Mouse (Mus musculus): Measurements from ENCODE around the gene 5730455P16Rik.

- TF ChIP-seq POLR2A (IDR thresholded peaks at IDR 0.05; ENCODE audit: low read depth, low read length), result no peak
- TF ChIP-seq MAFK (IDR thresholded peaks at IDR 0.05; ENCODE audit: insufficient replicate concordance, low read length), result no peak
- no peak for TF ChIP-seq ETS1 (conservative IDR thresholded peaks at IDR 0.05; ENCODE audit: low read depth, low read length)
- no peak for TF ChIP-seq ELF1 (IDR thresholded peaks at IDR 0.05; ENCODE audit: low read depth, low read length)
- no peak for TF ChIP-seq SIN3A (IDR thresholded peaks at IDR 0.05; ENCODE audit: low read length)
- no peak for TF ChIP-seq CTCF (conservative IDR thresholded peaks at IDR 0.05 in 1 of 2, IDR thresholded peaks at IDR 0.05 in 1 of 2; ENCODE audit: low read depth in 2 of 2, low read length in 2 of 2)
- TF ChIP-seq MAX (IDR thresholded peaks at IDR 0.05; ENCODE audit: low read length), result no peak
- TF ChIP-seq EP300 (IDR thresholded peaks at IDR 0.05; ENCODE audit: low read length), result no peak
- TF ChIP-seq GABPA (IDR thresholded peaks at IDR 0.05; ENCODE audit: insufficient replicate concordance, low read depth, low read length), result no peak
- TF ChIP-seq E2F4 (IDR thresholded peaks at IDR 0.05; ENCODE audit: insufficient replicate concordance, low read depth, low read length), result no peak
- TF ChIP-seq MYC (IDR thresholded peaks at IDR 0.05; ENCODE audit: low read depth, low read length), result no peak
- no peak for TF ChIP-seq IRF4 (IDR thresholded peaks at IDR 0.05; ENCODE audit: low read depth, low read length)
- TF ChIP-seq SMC3 (IDR thresholded peaks at IDR 0.05; ENCODE audit: low read depth, low read length), result no peak
- TF ChIP-seq BHLHE40 (IDR thresholded peaks at IDR 0.05; ENCODE audit: low read depth, low read length), result no peak
Observed at GRCm38 (mm10) chr11:80386790-80387189, 9.0 kb upstream of the 5730455P16Rik start.

Measured in CH12.LX (cell line).